Mouse (Mus musculus) CH12.LX (cell line): Measurements from ENCODE around the gene Tspan9.

Experiments
- CTCF ChIP-seq, 2 experiments: IDR thresholded peaks in 1 of 2; conservative IDR thresholded peaks in 1 of 2; 2 replicates each; pipeline ENCODE4 v1.5.1; 2011 to 2012; ENCODE audit warnings: low read depth in 2 of 2, low read length in 2 of 2, improper control_type of control experiment in 1 of 2, inconsistent platforms in 1 of 2, mild to moderate bottlenecking in 1 of 2, moderate library complexity in 1 of 2
- ZC3H11A ChIP-seq: IDR thresholded peaks from 2 replicates; pipeline ENCODE4 v1.6.1; 2012; ENCODE audit warnings: low read depth, mild to moderate bottlenecking, inconsistent platforms, low read length, improper control_type of control experiment

- no peak for TF ChIP-seq CTCF (conservative IDR thresholded peaks at IDR 0.05 in 1 of 2, IDR thresholded peaks at IDR 0.05 in 1 of 2; ENCODE audit: low read depth in 2 of 2, low read length in 2 of 2)
- TF ChIP-seq ZC3H11A, result no peak
Observed at GRCm38 (mm10) chr6:128033868-128034250, 109.5 kb downstream of the Tspan9 start.
